Mouse (Mus musculus) left cerebral cortex, adult 6 months (tissue): ENCODE data around the gene Hoxd3. TPM values are rescaled to one million over a fixed set of nuclear protein-coding genes. Genes with fewer than 3 reads are reported as not detected.

Experiments used
- long read RNA-seq, 2 experiments: library from polyadenylated mRNA; unstranded; transcript quantifications; one replicate each; pipeline ENCODE4 v2.0.0; 2019 to 2020
- polyA plus RNA-seq: library from polyadenylated mRNA; unstranded; fragments of <200 nt; fragmentation: Nextera tagmentation; gene quantifications from 2 replicates; pipeline ENCODE4 v1.2.3, GENCODE M21; 2021

Hoxd3 gene
- polyA plus RNA-seq, result not detected in 2 replicates
- long read RNA-seq, experiment 1, result 0 reads
- long read RNA-seq, experiment 2, result 0 reads

GRCm38 (mm10) chr2:74711721-74712621 is at the start of gene Hoxd3, which contains the start of gene Hoxd4:
Gene Hoxd3 (plus strand): TSS chr2:74711927.
Gene Hoxd4 (plus strand): TSS chr2:74711929.

GRCm38 (mm10) chr2:74667842-74668357 is 43.8 kb upstream of the Hoxd3 start, which contains the start of gene Hoxd13:
Gene Hoxd13 (plus strand): TSS chr2:74668310.

DNA sequence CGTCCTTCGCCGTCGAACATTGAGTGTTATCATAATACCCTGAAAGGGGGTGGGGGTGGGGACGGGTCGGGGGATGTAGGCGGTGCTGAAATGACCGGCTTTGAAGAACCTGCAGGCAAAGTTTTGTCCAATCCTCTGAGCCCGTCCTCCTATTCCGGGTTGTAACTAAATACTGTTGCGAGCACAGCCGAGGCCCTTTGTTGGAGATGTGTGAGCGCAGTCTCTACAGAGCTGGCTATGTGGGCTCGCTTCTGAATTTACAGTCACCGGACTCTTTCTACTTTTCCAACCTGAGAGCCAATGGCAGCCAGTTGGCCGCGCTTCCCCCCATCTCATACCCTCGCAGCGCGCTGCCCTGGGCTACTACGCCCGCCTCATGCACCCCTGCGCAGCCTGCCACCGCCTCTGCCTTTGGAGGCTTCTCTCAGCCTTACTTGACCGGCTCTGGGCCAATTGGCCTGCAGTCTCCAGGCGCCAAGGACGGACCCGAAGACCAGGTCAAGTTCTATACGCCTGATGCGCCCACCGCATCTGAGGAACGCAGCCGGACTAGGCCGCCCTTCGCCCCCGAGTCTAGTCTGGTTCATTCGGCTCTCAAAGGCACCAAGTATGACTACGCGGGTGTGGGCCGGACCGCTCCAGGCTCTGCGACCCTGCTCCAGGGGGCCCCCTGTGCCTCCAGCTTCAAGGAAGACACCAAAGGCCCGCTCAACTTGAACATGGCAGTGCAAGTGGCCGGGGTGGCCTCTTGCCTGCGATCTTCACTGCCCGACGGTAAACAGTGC is 36.7 kb upstream of the Hoxd3 start, which contains the start of gene Hoxd12:
Gene Hoxd12, plus strand, starts transcription at position 133 of the 785 bp plus-strand sequence.

DNA sequence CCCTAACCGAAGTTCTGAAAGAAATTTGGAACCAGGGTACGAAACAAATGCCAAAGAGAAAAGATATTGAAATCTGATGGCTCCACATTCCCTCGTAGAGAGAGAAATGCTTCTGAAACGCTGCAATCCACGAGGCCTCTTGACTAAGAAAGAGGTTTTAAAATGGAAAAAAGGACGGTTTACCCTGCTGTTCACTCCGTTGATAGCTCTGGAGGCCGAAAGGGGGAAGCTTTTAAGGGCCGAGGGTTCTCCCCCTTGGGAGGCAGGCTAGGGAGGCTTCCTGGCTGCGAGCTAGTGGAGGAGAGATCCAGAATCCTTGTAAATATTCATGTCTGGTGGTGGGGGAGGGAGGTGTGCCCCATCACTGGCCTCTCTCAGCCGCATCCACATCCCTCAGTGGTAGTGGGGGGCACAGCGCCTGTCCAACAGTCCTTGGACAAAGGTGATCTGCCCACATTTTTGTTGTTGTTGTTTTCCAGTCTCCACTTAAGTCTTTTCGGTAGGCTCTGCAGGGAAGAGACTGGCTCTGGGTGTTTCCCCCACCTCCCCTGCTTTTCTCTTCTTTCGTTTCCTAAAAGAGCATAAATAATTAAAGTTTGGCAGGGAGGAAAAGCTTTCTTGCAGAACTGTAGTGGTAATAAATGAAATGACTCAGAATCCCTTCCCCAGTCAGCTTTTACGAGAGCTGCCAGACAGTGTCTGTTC is 32.7 kb upstream of the Hoxd3 start, which contains the start of gene Hoxd11:
Gene Hoxd11, plus strand, starts transcription at position 667 of the 705 bp plus-strand sequence.

GRCm38 (mm10) chr2:74691022-74691951 is 20.4 kb upstream of the Hoxd3 start, which contains the start of gene Hoxd10:
Gene Hoxd10 (plus strand): TSS chr2:74691924.

DNA sequence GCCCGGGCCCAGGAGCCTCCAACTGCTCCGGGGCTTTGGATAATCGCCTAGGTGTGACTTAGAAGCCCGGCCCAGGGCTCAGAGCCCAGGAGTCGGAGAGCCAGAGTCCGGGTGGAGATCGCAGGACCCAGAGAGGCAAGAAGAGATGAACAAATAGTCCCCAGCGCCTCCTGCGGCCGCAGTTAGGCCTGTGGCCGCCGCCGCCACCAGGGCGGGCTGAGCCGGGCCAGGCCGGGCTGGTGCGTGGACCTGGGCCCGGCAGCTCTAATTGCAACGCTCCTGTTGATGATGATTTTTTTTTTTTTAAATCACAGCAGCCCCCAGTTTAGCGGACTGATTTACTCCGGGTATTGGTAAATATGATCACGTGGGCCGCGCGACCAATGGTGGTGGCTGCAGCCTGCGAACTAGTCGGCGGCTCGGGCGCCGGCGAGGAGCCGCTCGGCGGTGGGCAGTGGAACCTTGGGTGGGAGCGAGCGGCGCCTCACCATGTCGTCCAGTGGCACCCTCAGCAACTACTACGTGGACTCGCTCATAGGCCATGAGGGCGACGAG is 14.1 kb upstream of the Hoxd3 start, which contains the start of gene Hoxd9:
Gene Hoxd9, plus strand, starts transcription at position 161 of the 555 bp plus-strand sequence.

GRCm38 (mm10) chr2:74704393-74704998 is 7.2 kb upstream of the Hoxd3 start, which contains the start of gene Hoxd8:
Gene Hoxd8 (plus strand): TSS chr2:74704615.

DNA sequence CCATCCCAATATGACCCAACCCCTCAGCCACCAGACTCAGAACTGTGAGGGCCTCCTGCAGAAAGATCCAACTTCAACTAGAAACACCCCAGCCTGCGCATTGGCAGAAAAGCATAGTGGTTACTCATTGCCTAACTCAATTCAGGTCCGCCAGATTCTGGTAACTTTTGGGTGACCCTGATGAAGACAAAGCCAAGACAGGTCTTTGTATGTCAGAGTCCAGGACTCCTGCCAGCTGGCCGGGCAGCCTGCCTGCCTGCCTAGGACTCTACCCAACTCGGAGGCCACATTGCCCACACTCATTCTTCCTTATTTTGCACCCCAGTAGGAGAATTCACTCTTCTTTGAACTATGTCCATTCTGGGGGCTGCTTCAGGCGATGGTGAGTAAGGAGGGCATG is 14.8 kb downstream of the Hoxd3 start, which contains the start of gene Gm28230:
Gene Gm28230, plus strand, starts transcription at position 178 of the 400 bp plus-strand sequence.

DNA sequence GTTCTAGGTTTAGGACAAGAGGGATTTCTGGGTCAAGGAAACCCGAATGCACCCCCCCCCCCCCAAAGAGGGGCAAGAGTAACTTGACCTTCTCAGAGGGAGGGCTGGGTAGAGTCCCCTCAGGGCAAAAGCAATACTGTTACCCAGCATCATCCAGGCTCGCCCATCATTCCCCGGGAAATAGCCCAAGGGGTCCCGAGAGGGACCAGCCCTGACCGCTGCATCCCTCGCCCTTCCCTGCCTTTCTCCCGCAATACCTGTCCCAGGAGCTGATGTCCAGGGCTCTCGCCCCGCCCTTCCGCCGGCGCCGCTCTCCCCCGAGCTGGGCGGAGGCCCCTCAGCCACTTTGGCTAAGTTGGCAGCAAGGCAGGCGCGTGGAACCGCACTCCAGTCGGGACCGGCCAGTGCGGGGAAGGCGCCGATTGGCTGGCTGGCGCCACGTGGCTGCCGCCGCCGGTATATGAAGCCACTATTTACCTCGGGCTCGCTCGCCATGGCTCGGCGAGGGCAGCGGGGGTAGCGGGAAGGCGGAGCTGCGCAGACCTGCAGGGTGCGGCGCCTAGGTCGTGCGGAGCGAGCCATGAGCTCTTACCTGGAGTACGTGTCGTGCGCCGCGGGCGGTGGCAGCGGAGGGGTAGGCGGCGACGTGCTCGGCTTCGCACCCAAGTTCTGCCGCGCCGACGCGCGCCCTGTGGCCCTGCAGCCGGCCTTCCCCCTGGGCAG is 51.0 kb downstream of the Hoxd3 start, which contains the start of gene Hoxd1:
Gene Hoxd1, plus strand, starts transcription at position 459 of the 723 bp plus-strand sequence.

Other genes with a start within 250 kb of the Hoxd3 start
- 29.8 and 32.9 TPM in 2 replicates for gene Lnpk, start 132.5 kb upstream of the Hoxd3 start, polyA plus RNA-seq
- gene Evx2, start 52.4 kb upstream of the Hoxd3 start, polyA plus RNA-seq, result not detected in 2 replicates
- gene Hoxd13, start 43.6 kb upstream of the Hoxd3 start, polyA plus RNA-seq, result not detected in 2 replicates
- gene Hoxd12, start 36.9 kb upstream of the Hoxd3 start, polyA plus RNA-seq, result not detected in 2 replicates
- not detected in 2 replicates for gene Hoxd11, start 32.4 kb upstream of the Hoxd3 start, polyA plus RNA-seq
- not detected in 2 replicates for gene Hoxd10, start 20.0 kb upstream of the Hoxd3 start, polyA plus RNA-seq
- gene Hoxd9, start 14.2 kb upstream of the Hoxd3 start, polyA plus RNA-seq, result not detected in 2 replicates
- not detected in 2 replicates for gene Hoxd8, start 7.3 kb upstream of the Hoxd3 start, polyA plus RNA-seq
- gene Hoxd4, start within 50 bp of the Hoxd3 start, polyA plus RNA-seq, result not detected in 2 replicates
- not detected in 2 replicates for gene Gm28230, start 14.8 kb downstream of the Hoxd3 start, polyA plus RNA-seq
- gene Hoxd1, start 51.1 kb downstream of the Hoxd3 start, polyA plus RNA-seq, result 0.09 and 0.10 TPM in 2 replicates
- gene Mtx2, start 113.9 kb downstream of the Hoxd3 start, polyA plus RNA-seq, result 41.9 and 57.1 TPM in 2 replicates